In the genomic region with DNA sequence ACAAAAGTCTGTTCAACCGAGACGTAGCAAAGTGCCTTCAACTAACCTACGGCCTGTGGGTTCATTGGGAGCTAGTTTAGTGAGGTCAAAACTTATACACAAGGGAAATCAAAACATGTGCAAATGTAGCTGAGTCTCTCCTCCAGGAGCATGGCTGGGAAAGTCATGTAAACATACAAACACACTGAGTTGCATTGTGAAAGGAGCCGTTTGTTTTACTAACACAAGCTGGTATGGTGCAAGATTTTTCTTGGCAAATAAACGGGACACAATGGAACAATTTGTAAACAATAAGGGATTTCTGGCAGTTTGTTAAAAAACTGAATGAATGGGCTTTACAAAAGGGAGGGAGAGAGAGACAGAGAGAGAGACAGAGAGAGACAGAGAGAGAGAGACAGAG, we compare ENCODE assay signal across 14 mouse cellular contexts.
"Had no signal": no experiment of that assay in that cellular context is flagged by ENCODE, and none has a peak within 500 bp of the region (broad histone marks: within the 10 kb centered on the region; RNA-seq: fewer than 3 reads in every experiment).

No protein-coding gene starts in this region.

- ATAC-seq: liver, embryonic 12.5 days; midbrain, embryonic 13.5 days; midbrain, embryonic 15.5 days had no signal

- H3K4me3 ChIP-seq: liver, embryonic 12.5 days; megakaryocyte, embryonic 14.5 days; midbrain, embryonic 13.5 days; midbrain, embryonic 15.5 days; neural tube, embryonic 12.5 days; stomach, embryonic 15.5 days had no signal

- H3K27ac ChIP-seq: liver, embryonic 12.5 days; liver, embryonic 14.5 days; macrophage; midbrain, embryonic 13.5 days; midbrain, embryonic 15.5 days; neural tube, embryonic 12.5 days; stomach, embryonic 15.5 days; stomach, postnatal 0 days had no signal

- H3K9ac ChIP-seq: liver, embryonic 12.5 days; liver, embryonic 14.5 days; midbrain, embryonic 13.5 days; midbrain, embryonic 15.5 days; neural tube, embryonic 12.5 days; stomach, embryonic 15.5 days had no signal

- H3K9me3 ChIP-seq: liver, embryonic 12.5 days; megakaryocyte, embryonic 14.5 days; midbrain, embryonic 13.5 days; midbrain, embryonic 15.5 days; neural tube, embryonic 12.5 days; stomach, embryonic 15.5 days had no signal

- H3K4me2 ChIP-seq: liver, embryonic 12.5 days; midbrain, embryonic 11.5 days; midbrain, embryonic 13.5 days; midbrain, embryonic 15.5 days; neural tube, embryonic 12.5 days; stomach, embryonic 15.5 days had no signal

- H3K4me1 ChIP-seq: liver, embryonic 12.5 days; megakaryocyte, embryonic 14.5 days; midbrain, embryonic 13.5 days; midbrain, embryonic 15.5 days; neural tube, embryonic 12.5 days; stomach, embryonic 15.5 days had no signal

- DNase-seq: right cerebral cortex, postnatal 14 days; thymus, adult 2 months; thymus, postnatal 25 days; thymus, postnatal 4 days had no signal

- H3K36me3 ChIP-seq: liver, embryonic 12.5 days; midbrain, embryonic 13.5 days; midbrain, embryonic 15.5 days; neural tube, embryonic 12.5 days; stomach, embryonic 15.5 days had no signal

- H3K27me3 ChIP-seq: liver, embryonic 12.5 days; megakaryocyte, embryonic 14.5 days; midbrain, embryonic 13.5 days; midbrain, embryonic 15.5 days; neural tube, embryonic 12.5 days; stomach, embryonic 15.5 days had no signal
